In the genomic region with DNA sequence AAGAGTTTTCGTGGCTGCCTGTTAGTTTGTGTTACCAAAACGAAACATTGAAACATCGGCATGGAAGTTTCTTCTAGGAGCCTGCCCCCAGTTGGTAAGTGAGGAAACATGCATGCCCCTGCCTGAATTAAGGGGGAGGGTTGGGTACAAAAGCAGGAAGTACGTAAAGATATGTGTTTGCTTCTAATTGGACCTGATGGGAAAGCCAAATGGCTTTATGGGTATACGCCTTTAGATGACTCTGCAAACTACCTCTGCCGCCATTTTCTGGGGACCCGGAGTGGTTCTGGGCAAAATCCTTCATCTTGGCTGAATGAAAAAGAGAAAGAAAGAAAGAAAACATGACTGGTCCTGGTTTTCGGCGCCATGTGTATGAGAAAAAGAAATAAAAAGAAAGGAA, we compare ENCODE assay signal across 9 mouse cellular contexts. TPM values are rescaled to one million over a fixed set of nuclear protein-coding genes. Genes with fewer than 3 reads are reported as not detected.
DNase-seq lines count a peak whose midpoint lies in the region; ATAC-seq and TF ChIP-seq lines count a peak whose summit lies in the region.
"Had no signal": no experiment of that assay in that cellular context is flagged by ENCODE, and none has a peak within 500 bp of the region (broad histone marks: within the 10 kb centered on the region; RNA-seq: fewer than 3 reads in every experiment).

No protein-coding gene starts in this region.

- 88% methylated on average over 9 of the region's 9 CpGs for WGBS in intestine, embryonic 15.5 days

- no peak for ATAC-seq in intestine, embryonic 15.5 days
- ATAC-seq: forebrain, postnatal 0 days had no signal

- TF ChIP-seq CTCF in CH12.LX (conservative IDR thresholded peaks at IDR 0.05 in 1 of 2, IDR thresholded peaks at IDR 0.05 in 1 of 2; ENCODE audit: low read depth in 2 of 2, low read length in 2 of 2) = peak in 1 of 2 experiments; percentile 64; a peak in 2 of 4 replicates

- peak overlapping the region; percentile 71 for H3K27ac ChIP-seq in CH12.LX (ENCODE audit: insufficient read depth, low read depth)
- no peak overlapping the region for H3K27ac ChIP-seq in intestine, embryonic 15.5 days

- TF ChIP-seq EP300 in CH12.LX (IDR thresholded peaks at IDR 0.05; ENCODE audit: low read length) = no peak

- dilution Hi-C loops in CH12.LX (cut with MboI; ENCODE audit: extremely low pct_ligation_motif_present, extremely low pct_unique_long_range_greater_than_20kb, low sequenced_read_pairs) = no loop called here

- peaks cover 10 to 39% of the 10 kb centered on the region in 2 experiments for H3K4me1 ChIP-seq in CH12.LX (ENCODE audit: control insufficient read depth in 1 of 2, insufficient read depth in 2 of 2)
- no peaks in the 10 kb centered on the region for H3K4me1 ChIP-seq in intestine, embryonic 15.5 days (replicated peaks)

- H3K79me2 ChIP-seq in CH12.LX (replicated peaks; ENCODE audit: control insufficient read depth, extremely low read depth, insufficient read depth, poor library complexity, severe bottlenecking) = peaks cover 39% of the 10 kb centered on the region

- peak; percentile 40 for DNase-seq in 3134 (ENCODE audit: extremely low read depth, insufficient read length, low spot score)
- DNase-seq in CH12.LX (ENCODE audit: extremely low read depth) = peak; percentile 99
- peak; percentile 94 for DNase-seq in induced T-regulatory cell, adult 2 months (ENCODE audit: low read depth)
- DNase-seq in naive thymus-derived CD4-positive, alpha-beta T cell, adult 2 months (ENCODE audit: low read depth) = peak; percentile 92
- no peak for DNase-seq in adrenal gland, postnatal 25 days
- DNase-seq in kidney, postnatal 4 days = no peak
- no peak for DNase-seq in testis, postnatal 10 days (ENCODE audit: low spot score)
- DNase-seq: forebrain, postnatal 0 days had no signal

- H3K9ac ChIP-seq in CH12.LX (ENCODE audit: insufficient read depth, low read depth) = peak overlapping the region; percentile 98
- no peak overlapping the region for H3K9ac ChIP-seq in intestine, embryonic 15.5 days
- H3K9ac ChIP-seq: forebrain, postnatal 0 days had no signal

- TF ChIP-seq POLR2A in CH12.LX (IDR thresholded peaks at IDR 0.05; ENCODE audit: low read depth, low read length) = peak; percentile 82

- H3K9me3 ChIP-seq in CH12.LX (replicated peaks; ENCODE audit: low read length) = no peaks in the 10 kb centered on the region
- H3K9me3 ChIP-seq in intestine, embryonic 15.5 days = no peaks in the 10 kb centered on the region

- in situ Hi-C loops in CH12.LX (cut with MboI; ENCODE audit: low pct_ligation_motif_present, low pct_unique_long_range_greater_than_20kb, low sequenced_read_pairs) = loop anchor here (25.0 kb wide), 1 partner anchor 112 kb away; the partner anchor contains the start of gene Slfn1

- H3K27me3 ChIP-seq in CH12.LX (replicated peaks) = no peaks in the 10 kb centered on the region
- H3K27me3 ChIP-seq in intestine, embryonic 15.5 days (replicated peaks) = no peaks in the 10 kb centered on the region

- H3K4me2 ChIP-seq in CH12.LX (ENCODE audit: insufficient read depth, low read depth, poor library complexity, severe bottlenecking) = peak overlapping the region; percentile 74; the same call in 1 of the 2 replicates
- no peak overlapping the region for H3K4me2 ChIP-seq in intestine, embryonic 15.5 days (replicated peaks)

- peaks cover 32 to 44% of the 10 kb centered on the region in 2 experiments for H3K36me3 ChIP-seq in CH12.LX (replicated peaks in 1 of 2; ENCODE audit: control insufficient read depth in 1 of 2, insufficient read depth in 1 of 2, low read length in 1 of 2)
- no peaks in the 10 kb centered on the region for H3K36me3 ChIP-seq in intestine, embryonic 15.5 days

- peak; percentile 2; the same call in 1 of the 2 replicates for TF ChIP-seq RAD21 in CH12.LX (IDR thresholded peaks at IDR 0.05; ENCODE audit: low read depth, low read length)

- peak overlapping the region; percentile 62 to 92 (median 62) for H3K4me3 ChIP-seq in CH12.LX (replicated peaks in 1 of 3; ENCODE audit: low read depth in 2 of 3, low read length in 2 of 3, poor library complexity in 1 of 3)
- H3K4me3 ChIP-seq in intestine, embryonic 15.5 days (replicated peaks) = no peak overlapping the region

TF ChIP-seq in CH12.LX, 34 proteins besides CTCF, POLR2A, EP300 and RAD21:
- TF ChIP-seq POLR2AphosphoS2 (IDR thresholded peaks at IDR 0.05; ENCODE audit: low read depth, low read length) = 0 out of 2 replicates have a peak, but pooled peaks have one; percentile 19
- peak; percentile 90 for TF ChIP-seq MXI1 (IDR thresholded peaks at IDR 0.05; ENCODE audit: low read depth, low read length)
- TF ChIP-seq MEF2A (IDR thresholded peaks at IDR 0.05; ENCODE audit: borderline replicate concordance, low read depth, low read length) = peak; percentile 24; the same call in 1 of the 2 replicates
- TF ChIP-seq USF2 (conservative IDR thresholded peaks at IDR 0.05; ENCODE audit: low read depth, low read length) = no peak
- no peak for TF ChIP-seq USF1 (IDR thresholded peaks at IDR 0.05; ENCODE audit: low read depth, low read length)
- peak; percentile 78; the same call in 1 of the 2 replicates for TF ChIP-seq MYC (IDR thresholded peaks at IDR 0.05; ENCODE audit: low read depth, low read length)
- TF ChIP-seq ZC3H11A (IDR thresholded peaks at IDR 0.05; ENCODE audit: low read depth, low read length) = no peak; the same call in 1 of the 2 replicates
- peak; percentile 89 for TF ChIP-seq MAX (IDR thresholded peaks at IDR 0.05; ENCODE audit: low read length)
- TF ChIP-seq TCF12 (IDR thresholded peaks at IDR 0.05; ENCODE audit: low read depth, low read length) = peak; percentile 88
- no peak; the same call in 1 of the 2 replicates for TF ChIP-seq JUND (conservative IDR thresholded peaks at IDR 0.05; ENCODE audit: low read depth, low read length)
- no peak; the same call in 1 of the 2 replicates for TF ChIP-seq GABPA (IDR thresholded peaks at IDR 0.05; ENCODE audit: insufficient replicate concordance, low read depth, low read length)
- TF ChIP-seq ZMIZ1 (IDR thresholded peaks at IDR 0.05; ENCODE audit: low read depth, low read length) = no peak; the same call in 1 of the 2 replicates
- peak; percentile 39; the same call in 1 of the 2 replicates for TF ChIP-seq IRF4 (IDR thresholded peaks at IDR 0.05; ENCODE audit: low read depth, low read length)
- TF ChIP-seq ZKSCAN1 (IDR thresholded peaks at IDR 0.05; ENCODE audit: borderline replicate concordance, low read depth, low read length) = no peak
- no peak for TF ChIP-seq RCOR1 (conservative IDR thresholded peaks at IDR 0.05; ENCODE audit: low read depth, low read length)
- peak; percentile 88 for TF ChIP-seq NELFE (IDR thresholded peaks at IDR 0.05; ENCODE audit: low read depth, low read length)
- no peak for TF ChIP-seq PAX5 (IDR thresholded peaks at IDR 0.05; ENCODE audit: low read length)
- TF ChIP-seq TBP (conservative IDR thresholded peaks at IDR 0.05; ENCODE audit: low read depth, low read length) = peak; percentile 96
- peak; percentile 98 for TF ChIP-seq MAFK (IDR thresholded peaks at IDR 0.05; ENCODE audit: insufficient replicate concordance, low read length)
- no peak for TF ChIP-seq BHLHE40 (IDR thresholded peaks at IDR 0.05; ENCODE audit: low read depth, low read length)
- 0 out of 2 replicates have a peak, but pooled peaks have one; percentile 79 for TF ChIP-seq CHD1 (IDR thresholded peaks at IDR 0.05; ENCODE audit: low read depth, low read length)
- peak; percentile 63 for TF ChIP-seq NRF1 (IDR thresholded peaks at IDR 0.05; ENCODE audit: low read depth, low read length)
- TF ChIP-seq HCFC1 (IDR thresholded peaks at IDR 0.05; ENCODE audit: low read depth, low read length) = peak; percentile 85
- peak; percentile 88 for TF ChIP-seq SIN3A (IDR thresholded peaks at IDR 0.05; ENCODE audit: low read length)
- TF ChIP-seq ZNF384 (IDR thresholded peaks at IDR 0.05; ENCODE audit: low read depth, low read length) = no peak
- TF ChIP-seq SMC3 (IDR thresholded peaks at IDR 0.05; ENCODE audit: low read depth, low read length) = no peak
- peak; percentile 89 for TF ChIP-seq ELF1 (IDR thresholded peaks at IDR 0.05; ENCODE audit: low read depth, low read length)
- peak; percentile 86; the same call in 1 of the 2 replicates for TF ChIP-seq KAT2A (IDR thresholded peaks at IDR 0.05; ENCODE audit: insufficient replicate concordance, low read length)
- no peak; the same call in 1 of the 2 replicates for TF ChIP-seq ETS1 (conservative IDR thresholded peaks at IDR 0.05; ENCODE audit: low read depth, low read length)
- TF ChIP-seq MAZ (IDR thresholded peaks at IDR 0.05; ENCODE audit: low read depth, low read length) = no peak; the same call in 1 of the 2 replicates
- TF ChIP-seq CHD2 (IDR thresholded peaks at IDR 0.05; ENCODE audit: low read length) = peak; percentile 78; the same call in 1 of the 2 replicates
- no peak for TF ChIP-seq JUN (IDR thresholded peaks at IDR 0.05; ENCODE audit: insufficient read depth, low read depth, low read length)
- peak; percentile 70; the same call in 1 of the 2 replicates for TF ChIP-seq E2F4 (IDR thresholded peaks at IDR 0.05; ENCODE audit: insufficient replicate concordance, low read depth, low read length)
- TF ChIP-seq UBTF (IDR thresholded peaks at IDR 0.05; ENCODE audit: low read depth, low read length) = no peak
TF ChIP-seq in CH12.LX: peak in this region for 18.

RNA-seq across cellular contexts. Expression of gene Slfn3, which starts 33.1 kb away (rescaled TPM):
- total RNA-seq in CH12.LX (2012; rRNA removed) = 10.6 and 11.2 TPM in 2 replicates
- 19.5 and 21.4 TPM in 2 replicates for total RNA-seq in CH12.LX (2014; rRNA removed)
- polyA plus RNA-seq in CH12.LX (2012; ENCODE audit: insufficient read length, low read depth) = 30.4 and 33.1 TPM in 2 replicates
- 0.62 and 0.80 TPM in 2 replicates for polyA plus RNA-seq in intestine, embryonic 15.5 days (2015; fragmentation: Nextera tagmentation; extraction: Ambion mirVana)
- total RNA-seq in adrenal gland, postnatal 25 days (2021) = 2.4 and 4.2 TPM in 2 replicates

RNA-seq across cellular contexts. Expression of gene Slfn4, which starts 49.2 kb away (rescaled TPM):
- 0.04 TPM in 1 of 2 replicates, not detected in the other for total RNA-seq in CH12.LX (2012; rRNA removed)
- total RNA-seq in CH12.LX (2014; rRNA removed) = not detected in 2 replicates
- polyA plus RNA-seq in CH12.LX (2012; ENCODE audit: insufficient read length, low read depth) = 0.07 TPM in 1 of 2 replicates, not detected in the other
- polyA plus RNA-seq in intestine, embryonic 15.5 days (2015; fragmentation: Nextera tagmentation; extraction: Ambion mirVana) = 0.06 and 0.15 TPM in 2 replicates
- total RNA-seq in adrenal gland, postnatal 25 days (2021) = 0.24 TPM in 1 of 2 replicates, not detected in the other

Comparison
In these comparisons a context has a peak if more than half of its experiments do, and no peak if none do; other contexts are left out.
1. DNase-seq: peak in 3134 (single experiment), CH12.LX (single experiment), induced T-regulatory cell, adult 2 months (single experiment) and naive thymus-derived CD4-positive, alpha-beta T cell, adult 2 months (single experiment); none in adrenal gland, postnatal 25 days (single experiment), kidney, postnatal 4 days (0 of 2) and testis, postnatal 10 days (single experiment).